Mouse (Mus musculus) frontal cortex, adult 2 months (tissue): ENCODE data around the gene Rassf8. TPM values are rescaled to one million over a fixed set of nuclear protein-coding genes. Genes with fewer than 3 reads are reported as not detected.
A peak's percentile ranks its signal among the peaks of the same experiment; 100 is the strongest.

Source experiments
- DNase-seq, 2 experiments: peaks; one replicate each; pipeline ENCODE4 v3.0.0; 2022; ENCODE audit warnings: low spot score in 1 of 2; ENCODE audit errors: extremely low spot score in 1 of 2
- polyA plus RNA-seq: library from polyadenylated mRNA; depleted of rRNA; stranded (reverse); fragments of >200 nt; gene quantifications from 2 replicates; pipeline ENCODE4 v1.2.3, GENCODE M21; 2012

Gene Rassf8
- polyA plus RNA-seq, 1 experiment, result 35.0 TPM

DNA sequence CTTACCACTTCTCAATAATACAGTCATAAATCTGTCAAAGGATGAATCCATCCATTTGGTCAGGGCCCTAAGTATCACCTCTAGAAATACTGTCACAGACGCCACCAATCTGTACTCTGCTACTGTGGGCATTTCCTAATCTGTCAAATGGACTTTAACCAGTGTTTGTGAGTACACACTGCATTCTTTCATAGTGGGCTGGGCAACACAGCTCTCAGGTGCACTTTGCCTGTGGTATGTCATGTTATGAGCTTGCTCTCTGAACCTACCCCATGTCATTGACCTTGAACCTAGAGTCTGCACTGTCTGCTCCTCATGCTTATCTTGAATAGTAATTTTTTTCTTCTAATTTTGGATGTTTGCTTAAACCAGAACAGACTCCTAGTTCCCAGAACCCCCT, 64.6 kb downstream of the Rassf8 start:
- DNase-seq, result no peak

DNA sequence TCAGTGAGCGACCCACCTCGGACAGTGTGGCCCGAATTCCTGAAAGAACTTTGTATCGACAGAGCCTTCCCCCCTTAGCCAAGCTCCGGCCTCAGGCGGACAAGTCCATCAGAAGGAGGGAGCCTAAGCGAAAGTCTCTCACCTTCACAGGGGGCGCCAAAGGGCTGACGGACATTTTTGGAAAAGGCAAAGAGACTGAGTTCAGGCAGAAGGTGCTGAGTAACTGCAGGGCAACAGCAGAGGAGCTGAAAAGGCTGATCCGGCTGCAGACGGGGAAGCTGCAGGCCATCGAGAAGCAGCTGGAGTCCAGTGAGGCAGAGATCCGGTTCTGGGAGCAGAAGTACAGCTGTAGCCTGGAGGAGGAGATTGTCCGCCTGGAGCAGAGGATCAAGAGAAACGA, 68.7 kb downstream of the Rassf8 start:
- DNase-seq, result no peak

DNA sequence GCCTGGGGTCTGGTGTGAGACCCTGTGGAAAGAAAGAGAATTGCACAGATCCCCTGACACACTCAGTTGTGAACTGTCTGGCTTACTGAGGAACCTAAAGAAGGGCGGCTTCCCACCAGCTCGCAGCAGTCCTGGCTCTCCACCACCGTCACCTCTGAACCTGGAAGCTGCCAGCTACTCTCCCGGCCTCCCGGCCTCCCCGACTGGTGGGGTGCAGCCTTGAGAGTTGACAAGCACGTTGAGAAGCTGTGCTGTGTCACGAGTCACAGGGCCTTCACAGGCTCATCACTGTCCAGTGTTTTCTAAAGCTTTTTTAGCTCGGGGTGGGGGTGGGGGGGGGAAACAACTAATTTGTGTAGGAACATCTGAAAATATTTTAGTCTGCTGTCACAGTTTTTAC, 72.6 kb downstream of the Rassf8 start:
- DNase-seq, result no peak

DNA sequence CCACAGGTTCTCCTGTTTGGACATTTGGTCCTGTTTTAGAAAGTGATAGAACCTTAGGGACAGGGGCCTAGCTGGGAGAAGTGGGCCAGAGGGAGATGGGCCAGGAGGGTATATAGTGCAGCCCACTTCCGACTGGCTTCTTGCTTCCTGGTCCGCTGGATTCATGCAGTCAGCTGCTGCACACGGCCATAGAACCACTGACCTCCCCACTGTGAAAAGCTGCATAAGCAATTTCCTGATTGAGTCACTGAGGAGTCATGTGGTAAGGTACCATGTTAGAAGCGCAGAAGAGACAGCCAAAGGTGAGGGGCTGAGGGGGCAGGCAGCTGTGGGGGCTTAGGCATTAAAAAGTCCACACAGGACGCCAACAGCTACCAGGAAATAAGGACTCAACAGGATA, 75.7 kb downstream of the Rassf8 start:
- DNase-seq, result no peak

DNA sequence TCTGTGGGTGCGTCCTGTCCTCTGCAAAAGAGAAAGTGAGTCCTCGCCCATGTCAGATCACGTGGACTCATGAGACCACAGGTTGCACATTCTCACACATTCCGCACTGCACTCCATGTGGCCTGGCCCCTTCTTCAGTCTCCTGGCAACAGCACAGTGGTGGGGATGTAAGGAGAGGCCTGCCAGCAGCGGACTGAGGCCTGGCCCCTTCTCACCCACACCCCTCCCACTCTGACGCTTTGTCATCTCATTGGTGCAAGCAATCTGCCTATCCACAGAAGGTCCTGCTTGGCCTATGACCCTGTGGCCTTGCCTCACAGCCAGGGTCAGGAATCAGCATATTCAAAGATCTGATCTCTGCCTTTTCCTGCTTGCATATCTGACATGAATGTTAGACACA, 76.6 kb downstream of the Rassf8 start:
- no peak for DNase-seq

DNA sequence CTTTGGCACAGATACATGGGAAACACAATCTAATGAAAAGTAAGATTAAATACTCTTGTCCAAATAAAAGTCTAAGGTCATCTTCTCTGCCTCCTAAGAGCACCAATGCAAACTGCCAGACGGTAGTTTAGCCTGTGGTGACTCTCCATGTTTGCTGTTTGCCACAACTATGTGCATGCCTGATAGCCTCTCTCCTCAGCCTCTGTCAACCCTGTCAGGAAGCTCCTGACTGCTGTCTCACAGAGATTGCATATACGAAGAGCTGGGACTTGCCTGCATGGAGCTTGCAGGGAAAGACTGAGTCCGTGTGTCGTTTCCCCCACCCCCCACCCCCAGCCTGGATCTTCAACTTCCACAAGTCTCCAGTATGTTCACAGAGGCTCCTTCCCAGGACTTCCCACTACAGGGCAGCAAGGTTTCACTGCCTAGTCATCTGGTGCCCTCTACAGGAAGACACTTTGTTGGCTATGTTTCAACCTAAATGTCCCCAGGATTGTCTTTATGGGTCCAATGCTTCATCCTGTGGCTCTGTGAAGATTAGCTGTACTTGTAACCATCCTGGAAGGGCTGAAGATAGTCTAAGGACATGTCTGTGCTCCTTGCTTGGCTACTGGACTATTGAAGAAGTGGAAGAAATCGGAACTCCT, 77.2 kb downstream of the Rassf8 start:
- peak in 1 of 2 experiments; percentile 38 for DNase-seq

DNA sequence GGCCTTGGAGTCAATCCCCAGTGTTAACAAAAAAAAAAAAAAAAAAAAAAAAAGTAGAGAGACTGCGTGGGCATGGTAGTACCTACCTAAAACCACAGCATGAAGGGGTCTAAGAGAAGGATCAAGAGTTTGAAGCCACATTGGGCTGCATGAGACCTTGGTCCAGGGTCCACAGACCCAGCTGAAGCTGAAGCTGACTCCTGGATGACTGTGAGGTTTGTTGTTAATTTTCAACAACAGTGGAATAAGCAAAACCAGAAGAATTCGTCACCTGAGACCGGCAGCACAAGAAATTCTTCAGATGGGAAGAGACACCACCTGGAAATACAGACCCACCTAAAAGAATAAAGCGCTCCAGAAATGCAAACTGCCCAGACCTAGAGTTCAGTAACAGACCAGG, 79.8 kb downstream of the Rassf8 start:
- DNase-seq, result no peak

DNA sequence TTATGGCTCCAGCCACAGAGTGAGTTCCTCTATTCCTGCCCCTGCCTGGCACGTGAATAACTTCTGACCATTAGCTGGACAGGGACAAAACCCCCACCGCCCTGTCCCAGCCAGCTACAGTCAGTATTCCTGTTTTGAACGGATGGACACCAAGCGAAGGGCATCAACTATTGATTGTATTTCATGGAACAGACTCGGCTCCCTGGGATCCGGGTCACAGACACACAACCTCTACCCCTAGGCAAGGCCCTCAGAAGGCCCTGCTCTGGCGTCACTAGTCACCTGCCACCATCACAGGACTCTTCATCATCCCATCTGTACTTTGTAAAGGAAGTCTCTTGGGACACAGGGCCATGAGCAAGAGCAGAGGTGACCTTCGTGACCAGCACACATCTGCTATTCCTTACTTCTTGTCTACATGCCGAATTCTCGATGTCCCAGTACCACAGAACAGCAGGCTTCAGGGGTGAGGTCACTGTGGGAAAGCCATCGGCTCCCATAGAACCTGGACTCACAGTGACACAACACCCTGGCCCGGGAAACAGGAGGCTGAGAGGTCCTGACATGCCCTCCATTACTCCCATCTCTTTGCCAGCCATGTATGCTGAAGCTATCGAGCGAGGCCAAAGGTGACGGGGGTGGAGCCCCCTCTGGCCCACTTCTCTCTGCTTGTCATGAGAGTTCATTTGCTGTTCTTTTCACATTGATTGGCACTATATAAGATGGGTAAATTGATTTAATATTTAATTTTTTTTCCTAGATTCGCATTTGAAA, 82.7 kb downstream of the Rassf8 start:
- no peak for DNase-seq

DNA sequence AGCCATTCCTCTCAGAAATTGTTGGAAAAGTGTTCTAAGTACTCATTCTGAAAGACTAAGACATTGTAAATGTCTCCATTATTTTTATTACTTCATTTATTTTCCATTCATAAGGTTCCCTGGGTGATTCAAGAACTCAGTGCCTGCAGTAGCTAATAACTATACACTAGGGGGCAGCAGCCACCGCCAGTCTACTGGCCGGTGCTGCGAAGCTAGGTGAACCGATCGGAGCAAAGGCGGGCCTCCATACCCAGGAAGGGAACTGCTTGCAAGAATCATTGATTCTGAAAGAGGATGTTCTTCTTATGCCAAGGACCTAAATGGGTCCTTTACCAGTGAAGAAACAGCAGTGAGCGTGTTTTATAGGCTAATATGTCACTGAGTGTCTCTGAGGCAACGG, 83.6 kb downstream of the Rassf8 start:
- DNase-seq, result peak in 1 of 2 experiments; percentile 82

DNA sequence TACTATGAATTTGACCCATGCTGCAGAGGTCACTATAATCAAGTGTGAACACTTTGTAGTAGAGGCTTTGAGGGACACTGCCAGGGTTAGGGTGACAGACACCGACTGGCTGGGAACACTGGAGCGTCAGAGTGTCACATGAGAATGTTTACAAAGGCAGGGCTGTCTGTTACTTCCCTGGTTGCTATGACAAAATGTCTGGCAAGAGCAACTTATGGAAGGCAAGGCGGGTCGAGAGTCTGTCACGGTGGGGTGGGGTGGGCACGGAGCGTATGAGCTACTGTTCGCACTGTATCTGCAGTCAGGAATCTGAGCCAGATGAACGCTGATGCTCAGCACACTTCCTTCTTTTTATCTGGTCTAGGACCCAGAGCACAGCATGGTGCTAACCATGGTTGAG, 84.1 kb downstream of the Rassf8 start:
- DNase-seq, result no peak

DNA sequence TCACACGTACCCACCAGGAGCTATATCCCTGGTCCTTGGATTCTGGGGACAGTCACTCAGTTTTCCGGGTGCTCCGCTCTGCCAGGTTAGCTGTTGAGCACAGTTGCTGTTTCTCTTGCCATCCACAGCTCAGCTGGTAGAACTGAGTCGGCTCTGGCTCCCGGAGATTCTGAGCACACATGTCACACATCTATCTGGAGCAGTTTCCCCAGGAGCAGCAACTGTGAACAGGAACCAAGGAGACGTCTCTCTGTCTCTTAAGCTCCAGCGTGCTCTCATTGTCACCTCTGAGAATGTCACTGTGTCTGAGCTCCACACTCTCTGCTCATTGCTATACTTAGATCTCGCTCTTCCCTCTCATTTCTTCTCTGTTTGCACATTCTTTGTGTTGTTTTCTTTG, 86.4 kb downstream of the Rassf8 start:
- peak in 1 of 2 experiments; percentile 32 for DNase-seq

DNA sequence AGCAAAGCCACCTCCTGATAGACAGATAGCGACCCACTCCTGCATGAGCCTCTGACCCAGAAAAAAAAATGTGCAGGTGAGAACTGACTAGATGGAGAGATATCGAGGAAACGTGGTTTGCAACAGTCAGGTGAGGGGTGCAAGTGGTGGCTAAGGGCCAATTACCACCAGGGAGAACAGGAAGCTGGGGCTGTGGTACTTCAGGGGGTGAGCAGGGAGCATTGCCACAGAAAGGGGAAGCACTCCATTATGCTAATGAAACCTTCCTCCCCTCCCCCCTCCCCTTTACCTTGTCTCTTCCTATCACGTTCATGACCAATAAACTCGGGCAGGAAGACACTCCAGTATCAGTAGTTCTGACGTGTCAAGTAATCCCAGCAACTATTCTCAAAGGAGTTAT, 88.8 kb downstream of the Rassf8 start:
- DNase-seq, result no peak

DNA sequence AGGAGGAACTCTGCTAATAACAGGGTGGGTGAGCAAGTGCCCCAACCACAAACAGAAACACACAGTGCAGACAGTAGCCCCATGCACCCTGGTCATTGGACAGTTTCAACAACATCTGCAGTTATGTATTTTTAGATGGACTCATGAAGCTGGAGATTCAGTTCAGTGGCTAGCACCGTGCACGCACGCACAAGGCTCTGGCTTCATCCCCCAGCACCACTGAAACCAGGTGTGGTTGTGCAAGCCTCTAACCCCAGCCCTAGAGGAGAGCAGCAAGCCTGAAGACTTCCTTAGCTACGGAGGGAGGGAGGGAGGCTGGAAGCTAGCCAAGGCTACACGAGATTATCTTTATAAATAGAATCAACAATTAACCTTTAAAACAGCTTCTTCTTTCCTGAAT, 99.1 kb downstream of the Rassf8 start:
- no peak for DNase-seq

DNA sequence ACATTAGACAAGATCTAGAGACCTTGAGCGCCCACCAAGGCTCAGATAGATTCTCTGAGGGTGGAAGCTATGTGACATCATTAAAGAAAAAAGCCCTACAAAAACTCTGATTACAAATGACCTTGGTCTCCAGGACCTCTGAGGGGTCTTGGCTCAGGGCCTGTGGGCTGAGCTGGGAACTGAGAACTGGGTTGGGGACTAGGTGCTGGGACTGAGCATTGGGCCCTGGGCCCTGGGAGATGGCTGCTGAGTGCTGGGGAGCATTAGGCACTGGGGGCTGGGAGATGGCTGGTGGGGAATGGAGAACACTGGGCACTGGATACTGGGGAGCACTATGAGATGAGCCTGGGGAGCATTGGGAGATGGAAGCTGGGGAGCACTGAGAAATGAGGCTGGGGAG, 99.5 kb downstream of the Rassf8 start:
- no peak for DNase-seq

DNA sequence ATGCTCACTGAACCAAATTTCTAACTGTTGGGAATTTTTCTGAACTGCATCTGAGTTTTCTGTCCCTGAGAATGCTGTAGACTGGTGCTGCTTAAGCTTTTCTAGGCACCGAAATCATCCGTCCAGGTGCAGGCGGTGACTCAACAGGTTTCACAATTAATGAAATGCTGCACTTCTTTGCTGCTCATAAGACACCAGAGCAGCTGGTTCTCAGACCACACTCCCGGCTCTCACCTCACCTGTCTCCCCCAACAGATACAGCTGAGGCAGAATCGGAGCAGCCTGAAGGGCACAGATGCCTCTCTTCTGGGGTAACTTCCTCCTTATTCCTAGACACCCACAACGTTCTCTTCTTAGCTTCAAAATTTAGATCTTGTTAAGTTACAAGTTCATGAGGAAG, 100.4 kb downstream of the Rassf8 start:
- no peak for DNase-seq

DNA sequence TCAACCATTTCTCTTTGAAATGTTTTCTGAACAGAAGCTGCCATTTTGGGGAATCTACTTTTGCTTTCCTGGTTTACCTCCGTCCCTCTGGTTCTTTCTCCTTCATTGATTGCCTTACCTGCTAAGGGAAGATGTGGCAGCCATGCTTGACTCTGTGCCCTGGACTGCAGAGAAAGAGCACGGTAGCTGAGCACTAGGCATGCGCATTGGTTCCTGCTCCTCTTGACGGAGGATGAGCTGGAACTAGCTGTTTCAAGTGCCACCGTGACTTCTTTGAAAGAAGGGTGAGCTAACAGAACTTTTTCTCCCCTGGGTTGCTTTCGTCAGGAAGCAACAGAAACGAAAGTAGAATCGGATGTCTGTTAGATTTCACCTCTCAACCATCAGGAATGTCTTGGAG, 101.1 kb downstream of the Rassf8 start:
- no peak for DNase-seq

DNA sequence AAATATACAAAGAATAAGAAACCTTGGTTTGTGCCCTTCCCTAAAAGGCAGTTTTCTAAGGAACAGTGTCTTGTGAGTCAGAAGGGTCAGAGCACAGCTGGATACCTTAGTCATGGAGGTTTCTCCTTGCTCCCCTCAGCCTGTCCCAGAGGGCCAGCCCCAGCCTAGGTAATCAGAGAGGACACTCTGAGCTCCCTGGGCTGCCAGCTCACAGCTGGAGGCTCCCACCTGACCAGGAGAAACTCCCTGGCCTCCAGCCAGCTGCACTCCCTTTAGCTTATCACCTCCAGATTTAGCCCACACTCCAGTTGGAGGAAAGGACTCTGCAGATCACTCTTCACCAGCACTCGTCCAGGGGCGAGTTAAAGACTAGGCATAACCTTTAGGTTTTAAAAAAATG, 104.2 kb downstream of the Rassf8 start:
- no peak for DNase-seq

DNA sequence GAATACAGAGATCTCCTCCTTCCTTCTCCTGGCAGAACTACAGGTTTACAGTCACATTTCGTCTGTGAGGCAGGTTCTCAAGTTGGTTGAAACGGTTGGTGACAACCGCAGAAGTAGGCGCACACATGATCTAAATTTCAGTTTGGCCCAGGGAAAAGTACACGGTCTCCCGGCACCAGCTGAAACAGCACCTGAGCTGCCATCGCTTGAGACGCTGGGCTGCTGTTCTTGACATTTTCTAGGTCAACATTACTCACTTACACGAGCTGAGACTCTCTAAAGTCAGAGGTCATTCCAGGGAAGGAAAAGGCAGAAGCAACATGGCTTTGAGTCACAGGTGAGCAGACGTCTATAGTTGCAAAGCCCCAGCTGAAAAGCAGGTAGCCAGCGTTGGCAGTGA, 105.4 kb downstream of the Rassf8 start:
- no peak for DNase-seq

DNA sequence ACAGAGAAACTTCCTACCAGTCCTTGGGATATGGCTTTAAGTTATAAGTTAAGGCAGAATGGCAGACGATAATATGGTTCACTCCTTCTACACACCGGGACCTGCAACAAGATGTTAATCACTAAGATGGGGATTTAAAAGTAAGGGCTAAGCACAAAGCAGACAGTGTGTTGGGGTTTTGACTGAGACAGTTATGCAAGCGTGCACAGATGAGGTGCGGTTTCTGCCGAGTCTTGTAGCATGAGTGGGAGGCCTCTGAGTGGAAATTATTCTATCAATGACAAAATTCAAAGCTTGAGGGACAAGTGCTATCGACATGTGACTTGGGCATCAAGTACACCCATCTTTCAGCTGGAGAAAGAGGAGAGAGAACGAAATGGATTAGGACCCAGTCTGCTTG, 106.2 kb downstream of the Rassf8 start:
- DNase-seq, result no peak

DNA sequence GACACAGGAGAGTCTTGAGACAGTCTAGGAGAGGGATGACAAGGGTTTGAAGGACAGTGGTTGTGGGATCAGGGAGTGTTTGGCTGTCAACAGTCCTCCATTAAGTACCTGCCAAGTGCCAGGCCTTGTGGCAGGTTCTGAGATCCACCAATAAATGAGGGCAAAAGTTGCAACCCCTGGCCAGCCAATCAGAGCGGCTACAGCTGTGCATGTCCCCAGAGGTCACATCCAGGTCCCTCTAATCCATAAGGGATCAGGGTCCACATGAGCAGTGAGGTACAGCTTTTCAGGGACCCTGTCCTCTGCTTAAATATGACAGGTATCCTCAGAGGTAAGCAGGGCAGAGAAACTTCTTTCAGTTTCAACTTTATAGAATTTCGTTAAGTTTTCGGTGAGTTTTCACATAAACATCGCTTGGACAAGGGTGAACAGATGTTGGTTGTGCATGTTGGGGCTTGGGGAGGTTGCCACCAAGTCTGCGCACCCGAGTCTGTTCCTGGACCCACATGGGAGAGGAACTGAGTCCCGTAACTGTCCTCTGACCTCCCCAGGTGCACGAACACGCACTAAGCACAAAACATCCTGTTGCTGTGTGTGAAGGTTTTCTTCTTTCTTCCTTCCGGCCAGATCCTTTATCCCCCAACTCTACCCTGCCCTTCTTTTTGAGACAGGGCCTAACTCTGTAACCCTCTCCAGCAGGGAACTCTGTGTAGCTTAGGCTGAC, 107.0 kb downstream of the Rassf8 start:
- DNase-seq, result no peak

DNA sequence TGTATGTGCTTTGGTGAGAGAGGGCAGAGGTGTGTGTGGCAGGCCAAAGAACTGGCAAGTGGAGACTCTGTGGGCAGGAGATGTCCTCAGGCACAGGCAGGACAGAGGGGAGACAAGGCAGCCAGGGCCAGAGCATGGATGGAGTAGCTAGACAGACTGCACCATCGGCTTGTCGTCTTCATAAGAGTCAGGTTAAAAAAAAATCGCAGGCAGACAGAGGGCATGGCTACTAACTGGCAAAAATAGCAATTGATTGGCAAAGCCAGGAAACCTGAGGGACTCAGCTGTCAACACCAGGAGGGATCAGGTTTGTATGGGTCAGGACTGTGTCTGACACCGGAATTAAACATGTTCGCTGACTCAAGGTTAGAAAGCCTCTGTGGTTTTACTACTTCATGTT, 108.2 kb downstream of the Rassf8 start:
- no peak for DNase-seq
